In genomic region chr7:71457409-71458103, GRCm38 (mm10) we compare ENCODE assay signal across 14 mouse cellular contexts.
"Had no signal": no experiment of that assay in that cellular context is flagged by ENCODE, and none has a peak within 500 bp of the region (broad histone marks: within the 10 kb centered on the region; RNA-seq: fewer than 3 reads in every experiment).

No protein-coding gene starts in this region.

- H3K9me3 ChIP-seq: midbrain, embryonic 10.5 days; neural tube, embryonic 15.5 days had no signal

- H3K4me1 ChIP-seq: midbrain, embryonic 10.5 days; midbrain, embryonic 12.5 days; neural tube, embryonic 15.5 days had no signal

- DNase-seq: retina, postnatal 1 day; right cerebral cortex, adult 18-20 months; right cerebral cortex, postnatal 25 days; right cerebral cortex, postnatal 4 days; spleen, adult 18-20 months; thymus, adult 18-20 months; thymus, postnatal 14 days; thymus, postnatal 36 days had no signal

- H3K27ac ChIP-seq: midbrain, embryonic 10.5 days; midbrain, embryonic 12.5 days; neural tube, embryonic 13.5 days; neural tube, embryonic 15.5 days had no signal

- H3K4me3 ChIP-seq: midbrain, embryonic 10.5 days; midbrain, embryonic 12.5 days; myocyte; neural tube, embryonic 13.5 days; neural tube, embryonic 15.5 days had no signal

- H3K4me2 ChIP-seq: midbrain, embryonic 12.5 days; neural tube, embryonic 13.5 days; neural tube, embryonic 15.5 days had no signal

- H3K36me3 ChIP-seq: midbrain, embryonic 10.5 days; midbrain, embryonic 12.5 days; neural tube, embryonic 13.5 days; neural tube, embryonic 15.5 days had no signal

- H3K27me3 ChIP-seq: midbrain, embryonic 12.5 days; neural tube, embryonic 13.5 days; neural tube, embryonic 15.5 days had no signal

- H3K9ac ChIP-seq: lung, embryonic 14.5 days; midbrain, embryonic 12.5 days; neural tube, embryonic 13.5 days; neural tube, embryonic 15.5 days had no signal
